Mouse (Mus musculus): ENCODE measurements around the gene Cops6. TPM values are rescaled to one million over a fixed set of nuclear protein-coding genes. Genes with fewer than 3 reads are reported as not detected.

Gene Cops6
- 316 and 337 TPM in 2 replicates for polyA plus RNA-seq (2015; fragmentation: Nextera tagmentation; extraction: Ambion mirVana)

DNA sequence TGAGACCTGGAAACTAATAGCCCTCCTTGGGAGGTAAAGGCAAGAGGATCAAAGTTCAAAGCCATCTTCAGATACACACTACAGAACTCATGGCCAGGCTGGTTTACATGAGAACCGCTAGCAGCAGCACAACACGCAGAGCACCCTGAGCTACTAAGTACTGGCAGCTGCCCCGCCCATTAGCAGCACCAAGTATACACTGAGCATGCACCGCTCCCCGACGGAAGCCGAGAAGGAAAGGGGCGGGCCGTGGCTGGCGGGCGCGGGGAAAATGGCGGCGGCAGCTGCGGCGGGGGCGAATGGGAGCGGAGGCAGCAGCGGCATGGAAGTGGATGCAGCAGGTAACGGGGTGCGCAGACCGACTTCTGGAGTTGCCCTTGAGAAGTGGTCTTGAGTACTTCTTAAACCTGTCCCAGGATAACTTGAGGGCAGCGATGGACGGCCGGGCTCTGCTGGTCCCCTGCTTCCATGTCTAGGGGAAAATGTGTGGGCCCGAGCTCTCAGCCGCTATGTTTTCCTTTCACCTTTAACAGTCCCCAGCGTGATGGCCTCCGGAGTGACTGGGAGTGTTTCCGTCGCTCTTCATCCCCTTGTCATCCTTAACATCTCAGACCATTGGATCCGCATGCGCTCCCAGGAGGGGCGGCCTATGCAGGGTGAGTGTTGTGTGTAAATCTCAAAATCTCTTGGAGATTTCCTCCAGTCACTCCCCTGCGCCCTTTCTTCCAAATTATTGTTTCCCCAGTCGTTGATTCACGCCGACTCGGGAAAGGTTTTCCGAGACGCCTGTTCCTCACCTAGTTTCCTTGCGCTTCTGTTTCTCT is at the start of gene Cops6:
Gene Cops6, plus strand, starts transcription at position 230 of the 824 bp plus-strand sequence.
- WGBS: 1% methylated on average over 42 of the region's 42 CpGs
- ATAC-seq: peak; percentile 98
- peak within 1 kb of the TSS; percentile 76 for H3K4me3 ChIP-seq (replicated peaks)

GRCm38 (mm10) chr5:138116255-138117198 is 44.3 kb upstream of the Cops6 start, which contains the start of gene Zscan21:
Gene Zscan21, plus strand, starts transcription at chr5:138116903.
- H3K27me3 ChIP-seq: no peaks in the 10 kb centered on the region
- peak within 1 kb of the TSS; percentile 93 for H3K27ac ChIP-seq
- H3K9ac ChIP-seq (replicated peaks): peak within 1 kb of the TSS; percentile 75
- peaks cover 22% of the 10 kb centered on the region for H3K4me1 ChIP-seq (replicated peaks)
- peak within 1 kb of the TSS; percentile 69 for H3K4me2 ChIP-seq (replicated peaks)
- H3K4me3 ChIP-seq (replicated peaks): peak within 1 kb of the TSS; percentile 58
- peaks cover 17% of the 10 kb centered on the region for H3K36me3 ChIP-seq
- 7% methylated on average over 38 of the region's 38 CpGs for whole genome bisulfite sequencing
- no peaks in the 10 kb centered on the region for H3K9me3 ChIP-seq
- peak; percentile 98 for ATAC-seq

More for the DNA sequence above, at the start of gene Cops6:
- Histone ChIP-seq H3K9me3 (no peaks in the 10 kb centered on the region), H3K36me3 (peaks cover 35% of the 10 kb centered on the region), H3K4me2 (replicated peaks) (peak within 1 kb of the TSS; percentile 74), H3K9ac (replicated peaks) (peak within 1 kb of the TSS; percentile 85), H3K27me3 (no peaks in the 10 kb centered on the region), H3K27ac (peak within 1 kb of the TSS; percentile 72), H3K4me1 (replicated peaks) (peaks cover 18% of the 10 kb centered on the region)

DNA sequence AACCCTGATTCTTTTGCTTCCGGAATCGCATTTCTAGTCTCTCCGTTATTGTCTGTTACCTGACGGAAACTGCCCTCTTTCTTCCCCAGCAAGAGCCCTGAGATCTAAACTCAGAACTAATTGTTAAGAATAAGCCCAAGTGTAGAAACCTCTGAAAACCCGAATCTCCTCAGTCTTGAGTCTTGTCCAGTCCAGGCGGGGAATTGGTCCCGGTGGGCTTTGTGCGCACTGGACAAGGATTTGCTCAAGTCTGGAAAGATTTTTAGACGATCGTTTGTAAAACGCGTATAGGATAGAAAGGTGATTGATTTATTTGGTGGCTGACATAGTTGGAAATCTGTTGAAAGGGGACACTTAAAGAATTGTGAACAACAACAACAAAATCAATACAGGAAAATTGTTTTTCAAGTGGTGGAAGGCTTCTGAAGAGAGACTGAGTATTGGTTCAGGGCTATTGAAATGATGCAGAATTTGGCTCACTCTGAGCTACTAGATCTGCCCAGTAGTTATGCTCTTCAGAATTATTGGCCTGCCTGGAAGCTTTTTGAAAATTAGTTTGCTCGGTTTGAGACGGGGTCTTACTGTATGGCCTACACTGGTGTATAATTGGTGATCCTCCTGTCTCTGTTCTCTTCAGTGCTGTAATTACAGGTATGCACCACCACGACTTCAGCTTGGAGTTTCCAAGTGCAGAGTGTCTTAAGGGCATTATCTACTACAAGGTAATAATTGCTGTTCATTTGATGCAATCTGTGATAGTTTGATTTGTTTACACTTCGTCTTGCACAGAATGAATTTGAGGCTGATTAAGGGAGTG is 43.5 kb upstream of the Cops6 start:
- Histone ChIP-seq H3K27ac (peak overlapping the region; percentile 93), H3K4me2 (replicated peaks) (peak overlapping the region; percentile 69), H3K27me3 (no peaks in the 10 kb centered on the region), H3K9me3 (no peaks in the 10 kb centered on the region), H3K4me1 (replicated peaks) (peaks cover 22% of the 10 kb centered on the region), H3K4me3 (replicated peaks) (peak overlapping the region; percentile 58), H3K9ac (replicated peaks) (peak overlapping the region; percentile 75), H3K36me3 (peaks cover 21% of the 10 kb centered on the region)
- 11% methylated on average over 16 of the region's 16 CpGs for WGBS
- ATAC-seq: peak; percentile 56

- no peaks in the 10 kb centered on the region for H3K27me3 ChIP-seq
- 88% methylated on average over 3 of the region's 3 CpGs for WGBS
- peak overlapping the region; percentile 93; the same call in 1 of the 2 replicates for H3K27ac ChIP-seq
- H3K4me3 ChIP-seq (replicated peaks): peak overlapping the region; percentile 58
- H3K4me2 ChIP-seq (replicated peaks): peak overlapping the region; percentile 69
- H3K4me1 ChIP-seq (replicated peaks): peaks cover 22% of the 10 kb centered on the region
- peak overlapping the region; percentile 75 for H3K9ac ChIP-seq (replicated peaks)
- H3K9me3 ChIP-seq: no peaks in the 10 kb centered on the region
- peaks cover 26% of the 10 kb centered on the region for H3K36me3 ChIP-seq
- no peak for ATAC-seq
Observed at GRCm38 (mm10) chr5:138118041-138118440, 42.8 kb upstream of the Cops6 start.

GRCm38 (mm10) chr5:138132425-138133064 is 28.3 kb upstream of the Cops6 start:
- no peak overlapping the region for H3K4me2 ChIP-seq (replicated peaks)
- H3K9me3 ChIP-seq: no peaks in the 10 kb centered on the region
- H3K36me3 ChIP-seq: peaks cover 78% of the 10 kb centered on the region
- 96% methylated on average over 5 of the region's 5 CpGs for WGBS
- H3K27me3 ChIP-seq: no peaks in the 10 kb centered on the region
- H3K4me3 ChIP-seq (replicated peaks): no peak overlapping the region
- no peaks in the 10 kb centered on the region for H3K4me1 ChIP-seq (replicated peaks)
- H3K27ac ChIP-seq: no peak overlapping the region
- ATAC-seq: no peak
- no peak overlapping the region for H3K9ac ChIP-seq (replicated peaks)

- WGBS: 90% methylated on average over 4 of the region's 4 CpGs
- Histone ChIP-seq H3K9me3 (no peaks in the 10 kb centered on the region), H3K4me2 (replicated peaks) (no peak overlapping the region), H3K4me1 (replicated peaks) (no peaks in the 10 kb centered on the region), H3K36me3 (peaks cover 49% of the 10 kb centered on the region), H3K9ac (replicated peaks) (no peak overlapping the region), H3K4me3 (replicated peaks) (no peak overlapping the region), H3K27ac (no peak overlapping the region), H3K27me3 (no peaks in the 10 kb centered on the region)
- ATAC-seq: no peak
Observed at GRCm38 (mm10) chr5:138137257-138137656, 23.6 kb upstream of the Cops6 start.

DNA sequence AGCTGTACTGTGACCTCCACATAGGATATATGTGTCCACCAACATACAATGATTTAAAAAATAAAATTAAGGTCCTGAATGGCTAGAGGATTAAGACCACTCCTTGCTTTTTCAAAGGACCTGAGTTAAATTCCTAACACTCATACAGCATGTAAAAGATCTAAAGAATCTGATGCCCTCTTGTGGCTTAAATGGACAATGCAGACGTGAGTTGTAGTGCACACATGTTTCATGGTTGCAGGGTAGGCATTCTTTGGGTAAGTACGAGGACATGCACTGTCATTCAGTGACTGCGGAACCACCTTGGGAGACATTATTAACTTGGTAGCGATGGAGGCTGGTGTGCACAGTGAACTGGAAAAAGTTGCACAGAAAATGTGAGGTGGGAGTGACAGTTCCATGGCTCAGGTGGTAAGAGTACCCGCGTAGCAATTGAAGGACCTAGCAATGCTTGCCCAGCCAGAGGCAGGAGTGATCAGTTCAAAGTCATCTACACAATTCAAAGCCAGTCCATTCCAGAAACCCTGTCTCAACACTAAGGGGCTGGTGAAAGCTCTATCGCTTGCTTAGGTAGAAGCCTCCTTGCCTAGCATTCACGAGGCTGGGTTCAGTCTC is 22.8 kb upstream of the Cops6 start:
- Histone ChIP-seq H3K9me3 (no peaks in the 10 kb centered on the region), H3K4me2 (replicated peaks) (no peak overlapping the region), H3K9ac (replicated peaks) (no peak overlapping the region), H3K27me3 (no peaks in the 10 kb centered on the region), H3K4me1 (replicated peaks) (no peaks in the 10 kb centered on the region), H3K4me3 (replicated peaks) (no peak overlapping the region), H3K36me3 (peaks cover 46% of the 10 kb centered on the region), H3K27ac (no peak overlapping the region)
- 65% methylated on average over 8 of the region's 8 CpGs for WGBS
- no peak for ATAC-seq

DNA sequence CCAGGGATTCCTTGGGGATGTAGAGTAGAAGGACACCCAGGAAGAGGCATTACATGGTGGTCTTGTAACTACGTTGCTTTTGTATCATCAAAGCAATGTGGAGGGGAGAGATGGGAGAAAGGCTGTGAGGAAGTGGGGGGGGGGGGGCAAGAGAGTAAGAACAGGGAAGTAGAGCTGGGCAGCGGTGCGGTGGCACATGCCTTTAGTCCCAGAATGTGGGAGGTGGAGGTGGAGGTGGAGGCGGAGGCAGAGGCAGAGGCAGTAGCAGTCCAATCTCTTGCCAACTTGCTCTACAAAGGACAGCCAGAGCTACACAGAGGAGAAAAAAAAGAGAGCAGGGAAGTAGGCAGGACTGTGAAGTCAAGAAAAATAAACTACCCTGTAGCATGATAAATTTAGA is 22.3 kb upstream of the Cops6 start:
- no peak for ATAC-seq
- Histone ChIP-seq H3K9ac (replicated peaks) (no peak overlapping the region), H3K27me3 (no peaks in the 10 kb centered on the region), H3K4me1 (replicated peaks) (no peaks in the 10 kb centered on the region), H3K27ac (no peak overlapping the region), H3K4me3 (replicated peaks) (no peak overlapping the region), H3K4me2 (replicated peaks) (no peak overlapping the region), H3K36me3 (peaks cover 46% of the 10 kb centered on the region), H3K9me3 (no peaks in the 10 kb centered on the region)
- 79% methylated on average over 4 of the region's 4 CpGs for WGBS

DNA sequence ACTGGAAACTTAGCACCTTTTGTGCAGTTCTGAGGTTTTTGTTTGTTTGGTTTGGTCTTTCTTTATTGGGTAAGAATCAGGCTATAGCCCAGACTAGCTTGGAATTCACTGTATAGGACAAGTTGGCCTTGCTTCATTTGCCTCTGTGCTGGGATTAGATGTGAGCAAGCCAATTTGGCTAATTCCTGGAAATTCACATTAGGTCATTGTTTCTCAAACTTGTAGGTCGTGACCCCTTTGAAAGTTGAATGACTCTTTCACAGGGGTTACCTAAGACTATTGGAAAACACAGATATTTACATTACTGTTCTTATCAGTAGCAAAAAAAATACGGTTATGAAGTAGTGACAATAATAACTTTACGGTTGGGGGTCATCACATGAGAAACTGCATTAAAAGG is 6.5 kb upstream of the Cops6 start:
- Histone ChIP-seq H3K9ac (replicated peaks) (peak overlapping the region; percentile 96), H3K9me3 (no peaks in the 10 kb centered on the region), H3K27ac (peak overlapping the region; percentile 98; the same call in 1 of the 2 replicates), H3K27me3 (no peaks in the 10 kb centered on the region), H3K36me3 (peaks cover 28% of the 10 kb centered on the region), H3K4me1 (replicated peaks) (peaks cover 17% of the 10 kb centered on the region), H3K4me2 (replicated peaks) (peak overlapping the region; percentile 84), H3K4me3 (replicated peaks) (peak overlapping the region; percentile 85)
- ATAC-seq: no peak
- WGBS: 93% methylated on average over 3 of the region's 3 CpGs

GRCm38 (mm10) chr5:138155443-138155976 is 5.4 kb upstream of the Cops6 start, which contains the start of gene Zfp113:
Gene Zfp113, minus strand, starts transcription at chr5:138155744.
- under 1% methylated on average over 31 of the region's 31 CpGs for WGBS
- Histone ChIP-seq H3K4me3 (replicated peaks) (peak within 1 kb of the TSS; percentile 85), H3K27ac (peak within 1 kb of the TSS; percentile 98), H3K9ac (replicated peaks) (peak within 1 kb of the TSS; percentile 96), H3K36me3 (peaks cover 24% of the 10 kb centered on the region), H3K9me3 (no peaks in the 10 kb centered on the region), H3K4me2 (replicated peaks) (peak within 1 kb of the TSS; percentile 84), H3K27me3 (no peaks in the 10 kb centered on the region), H3K4me1 (replicated peaks) (peaks cover 21% of the 10 kb centered on the region)
- peak; percentile 98 for ATAC-seq
